Mouse (Mus musculus): ENCODE measurements at regions not wholly inside any gene's neighbourhood (a gene's known extent, or its start where the extent isn't known, plus 50 kb on each side); places are given as distances from the start of the nearest gene placed in this dataset.

DNA sequence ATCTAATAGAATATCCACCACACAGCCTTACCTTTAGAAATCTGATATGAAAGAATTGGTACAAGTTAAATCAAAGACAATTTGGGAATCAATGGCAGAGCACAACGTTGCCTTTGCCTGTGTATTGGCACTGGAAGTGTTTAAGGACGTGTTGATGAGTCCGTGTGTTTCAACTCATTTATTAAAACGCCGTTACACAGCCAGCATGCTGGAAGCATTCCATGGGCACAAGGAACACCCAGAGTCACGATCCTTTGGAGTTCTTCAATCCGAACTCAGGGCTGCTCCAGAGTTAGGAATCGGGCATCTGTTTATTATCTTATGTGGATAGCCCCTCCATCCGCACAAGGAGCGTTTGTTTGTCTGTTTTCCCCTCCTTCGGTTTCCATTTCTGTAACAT, 244.2 kb downstream of the Hs3st3b1 start:
- TF ChIP-seq EP300 (IDR thresholded peaks at IDR 0.05; ENCODE audit: insufficient read depth, low read depth, low read length), result no peak
- no peak for TF ChIP-seq CTCF (IDR thresholded peaks at IDR 0.05)
- no peak for TF ChIP-seq POLR2A (IDR thresholded peaks at IDR 0.05; ENCODE audit: insufficient read depth, low read depth, low read length)

Data from heart, adult 2 months (tissue).